Mouse (Mus musculus): ENCODE results near the gene Prr7.
A peak's percentile ranks its signal among the peaks of the same experiment; 100 is the strongest.
"Not testable (repeated sequence)": the region's sequence is repeated elsewhere in the genome, so short reads cannot be mapped to it uniquely, and the experiment has no call there.

Prr7 gene

GRCm38 (mm10) chr13:55464027-55464884 is at the start of gene Prr7:
Prr7 (plus strand) TSS chr13:55464267.
- DNase-seq: no peak

GRCm38 (mm10) chr13:55414743-55415380 is 49.2 kb upstream of the Prr7 start, which contains the start of gene Pfn3:
Pfn3 (minus strand) TSS chr13:55415232.
- DNase-seq: peak; percentile 88

- DNase-seq: peak; percentile 81
Measured at GRCm38 (mm10) chr13:55418004-55418403, 46.1 kb upstream of the Prr7 start.

- DNase-seq: no peak
Measured at GRCm38 (mm10) chr13:55419142-55419541, 44.9 kb upstream of the Prr7 start.

GRCm38 (mm10) chr13:55420018-55420932 is 43.8 kb upstream of the Prr7 start:
- DNase-seq: no peak

- DNase-seq: peak; percentile 50
Measured at GRCm38 (mm10) chr13:55420933-55421800, 42.9 kb upstream of the Prr7 start.

- no peak for DNase-seq
Measured at GRCm38 (mm10) chr13:55426613-55427012, 37.5 kb upstream of the Prr7 start, which contains the start of gene F12. F12 (minus strand) TSS chr13:55426793.

GRCm38 (mm10) chr13:55429226-55429888 is 34.7 kb upstream of the Prr7 start:
- DNase-seq: peak; percentile 72

GRCm38 (mm10) chr13:55430566-55430965 is 33.5 kb upstream of the Prr7 start:
- DNase-seq: no peak

- no peak for DNase-seq
Measured at GRCm38 (mm10) chr13:55431889-55432685, 32.0 kb upstream of the Prr7 start.

GRCm38 (mm10) chr13:55437111-55437629 is 26.9 kb upstream of the Prr7 start:
- DNase-seq: not testable (repeated sequence)

GRCm38 (mm10) chr13:55443799-55444285 is 20.2 kb upstream of the Prr7 start:
- no peak for DNase-seq

- no peak for DNase-seq
Measured at GRCm38 (mm10) chr13:55444286-55444936, 19.7 kb upstream of the Prr7 start.

GRCm38 (mm10) chr13:55444937-55445315 is 19.1 kb upstream of the Prr7 start, which contains the start of gene Grk6:
Grk6 (plus strand) TSS chr13:55445072.
- DNase-seq: peak; percentile 100

- no peak for DNase-seq
Measured at GRCm38 (mm10) chr13:55445361-55446091, 18.5 kb upstream of the Prr7 start.

GRCm38 (mm10) chr13:55446483-55447105 is 17.5 kb upstream of the Prr7 start:
- DNase-seq: no peak

GRCm38 (mm10) chr13:55447543-55447943 is 16.5 kb upstream of the Prr7 start:
- DNase-seq: no peak

GRCm38 (mm10) chr13:55448131-55448530 is 15.9 kb upstream of the Prr7 start:
- DNase-seq: no peak
